Mouse (Mus musculus) lung, postnatal 0 days (tissue): ENCODE results near the gene Adamtsl3. TPM values are rescaled to one million over a fixed set of nuclear protein-coding genes. Genes with fewer than 3 reads are reported as not detected.
"Not testable (repeated sequence)": the region's sequence is repeated elsewhere in the genome, so short reads cannot be mapped to it uniquely, and the experiment has no call there.

Source experiments
- ATAC-seq: fragments of 200-750 bp; cut with Nextera tagmentation; 2 replicates; pipeline ENCODE4 v1.8.0; 2017; ENCODE audit warnings: moderate library complexity
- DNase-seq: peaks from one replicate; pipeline ENCODE4 v3.0.0-alpha.2; 2016; ENCODE audit warnings: low spot score
- H3K27ac ChIP-seq: fragments of 300-500 bp; sonication (generic); 2 replicates; pipeline ENCODE4 v1.5.1; 2014; ENCODE audit warnings: antibody characterized with exemption, mild to moderate bottlenecking, low read length, mixed read lengths
- H3K27me3 ChIP-seq: fragments of 300-500 bp; sonication (generic); replicated peaks from 2 replicates; pipeline ENCODE4 v1.6.1; 2014; ENCODE audit warnings: low read length, mixed read lengths; ENCODE audit not compliant: insufficient read depth
- H3K36me3 ChIP-seq: fragments of 300-500 bp; sonication (generic); 2 replicates; pipeline ENCODE4 v1.6.1; 2014; ENCODE audit warnings: low read length, mixed read lengths; ENCODE audit not compliant: insufficient read depth
- H3K4me1 ChIP-seq: fragments of 300-500 bp; sonication (generic); 2 replicates; pipeline ENCODE4 v1.6.1; 2014; ENCODE audit warnings: antibody characterized with exemption, low read depth, low read length, mixed read lengths; ENCODE audit not compliant: insufficient read depth
- H3K4me2 ChIP-seq: fragments of 300-500 bp; sonication (generic); replicated peaks from 2 replicates; pipeline ENCODE4 v1.6.1; 2014; ENCODE audit warnings: low read depth, mild to moderate bottlenecking, low read length, moderate library complexity, mixed read lengths
- H3K4me3 ChIP-seq: fragments of 300-500 bp; sonication (generic); 2 replicates; pipeline ENCODE4 v1.5.1; 2014; ENCODE audit warnings: low read depth, low read length
- H3K9ac ChIP-seq: fragments of 300-500 bp; sonication (generic); replicated peaks from 2 replicates; pipeline ENCODE4 v1.6.1; 2014; ENCODE audit warnings: low read depth, mild to moderate bottlenecking
- H3K9me3 ChIP-seq: fragments of 300-500 bp; sonication (generic); 2 replicates; pipeline ENCODE4 v1.6.1; 2016; ENCODE audit warnings: low read length, mixed read lengths
- CTCF ChIP-seq: IDR thresholded peaks from 2 replicates; pipeline ENCODE4 v1.5.1; 2016; ENCODE audit warnings: antibody characterized with exemption, mild to moderate bottlenecking
- EP300 ChIP-seq: IDR thresholded peaks from 2 replicates; pipeline ENCODE4 v1.6.1; 2016; ENCODE audit warnings: antibody characterized with exemption, mild to moderate bottlenecking, control low read depth
- WGBS: fragments of 180-500 bp; shearing (Covaris S2); extraction: QIAGEN DNeasy Blood & Tissue Kit; methylation state at CpG from one replicate; pipeline ENCODE4 v1.1.7; 2014; 5-methylcytosine and 5-hydroxymethylcytosine counted together
- polyA plus RNA-seq: library from polyadenylated mRNA; unstranded; fragments of >200 nt; fragmentation: Nextera tagmentation; extraction: Ambion mirVana; gene quantifications from 2 replicates; pipeline ENCODE4 v1.2.1, GENCODE M21; 2015

Adamtsl3 gene
- polyA plus RNA-seq, 1 experiment from 2014 or later = 2.4 TPM

GRCm38 (mm10) chr7:82396869-82397268 lies 61.4 kb downstream of the Adamtsl3 start:
- H3K27ac ChIP-seq = no peak overlapping the region
- no peaks in the 10 kb centered on the region for H3K27me3 ChIP-seq
- TF ChIP-seq EP300 (no peak), CTCF (no peak)
- no peaks in the 10 kb centered on the region for H3K4me1 ChIP-seq
- WGBS = 44% methylated on average over 4 of the region's 5 CpGs
- no peaks in the 10 kb centered on the region for H3K9me3 ChIP-seq
- no peak for DNase-seq
- no peak overlapping the region for H3K4me3 ChIP-seq
- H3K4me2 ChIP-seq = no peak overlapping the region
- no peak overlapping the region for H3K9ac ChIP-seq
- H3K36me3 ChIP-seq = no peaks in the 10 kb centered on the region
- ATAC-seq = no peak

- Histone ChIP-seq H3K4me3 (no peak overlapping the region), H3K4me1 (no peaks in the 10 kb centered on the region), H3K9ac (no peak overlapping the region), H3K27ac (no peak overlapping the region), H3K36me3 (no peaks in the 10 kb centered on the region), H3K4me2 (no peak overlapping the region), H3K9me3 (no peaks in the 10 kb centered on the region), H3K27me3 (no peaks in the 10 kb centered on the region)
- ATAC-seq (no peak), DNase-seq (no peak)
- TF ChIP-seq CTCF = no peak
- TF ChIP-seq EP300 = no peak
- 68% methylated on average over 8 of the region's 8 CpGs for WGBS
Measured at GRCm38 (mm10) chr7:82397632-82398031, 62.1 kb downstream of the Adamtsl3 start.

DNA sequence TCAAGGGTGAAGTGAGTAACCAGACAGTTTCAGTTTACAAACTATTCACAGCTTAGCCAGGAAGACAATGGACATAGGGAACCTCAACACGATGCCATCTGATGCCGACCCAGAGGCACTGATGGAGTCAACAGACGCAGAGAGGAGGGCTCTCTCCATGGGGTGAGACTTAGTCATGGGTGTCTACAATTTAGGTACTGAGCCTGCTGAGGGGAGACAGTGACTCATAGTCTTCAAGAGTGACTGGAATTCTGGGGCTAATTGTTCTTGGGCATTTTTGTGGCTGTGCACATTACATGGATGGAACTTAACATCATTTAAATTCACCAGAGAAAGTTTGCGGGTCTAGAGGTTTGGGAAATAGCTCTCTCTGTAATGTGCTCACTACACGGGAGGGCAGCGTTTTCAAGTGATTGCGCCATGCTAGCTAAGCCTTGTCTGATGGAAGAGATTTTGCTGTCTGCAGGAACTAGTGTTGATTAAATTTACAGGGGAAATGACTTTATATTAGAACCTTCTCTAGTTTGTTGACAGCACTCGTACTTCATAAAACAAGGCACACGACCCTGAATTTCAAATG lies 70.1 kb downstream of the Adamtsl3 start:
- DNase-seq (no peak), ATAC-seq (no peak)
- Histone ChIP-seq H3K4me3 (no peak overlapping the region), H3K9me3 (no peaks in the 10 kb centered on the region), H3K9ac (no peak overlapping the region), H3K4me2 (no peak overlapping the region), H3K27me3 (no peaks in the 10 kb centered on the region), H3K36me3 (no peaks in the 10 kb centered on the region), H3K4me1 (no peaks in the 10 kb centered on the region), H3K27ac (no peak overlapping the region)
- WGBS = 68% methylated on average over 9 of the region's 9 CpGs
- no peak for TF ChIP-seq EP300
- no peak for TF ChIP-seq CTCF

DNA sequence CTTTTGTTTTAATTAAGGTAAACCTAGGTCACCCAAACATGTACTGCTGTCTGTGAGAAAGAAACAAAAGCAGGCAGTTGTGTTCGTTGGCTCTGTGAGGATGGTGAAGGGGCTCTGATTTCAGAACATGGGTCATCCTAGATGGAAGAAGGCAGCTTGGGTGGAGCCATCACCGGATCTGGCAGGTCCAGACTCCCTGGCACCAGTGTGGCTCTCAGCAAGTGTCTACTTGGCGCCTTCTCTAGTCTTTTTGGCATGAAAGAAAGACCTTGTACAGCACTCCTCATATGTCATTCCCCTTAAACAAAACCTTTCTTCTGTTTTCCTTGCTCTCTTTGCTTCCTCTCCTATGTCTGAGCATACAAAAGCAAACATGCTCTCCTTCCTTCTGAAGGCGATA lies 75.5 kb downstream of the Adamtsl3 start:
- ATAC-seq (no peak), DNase-seq (no peak)

DNA sequence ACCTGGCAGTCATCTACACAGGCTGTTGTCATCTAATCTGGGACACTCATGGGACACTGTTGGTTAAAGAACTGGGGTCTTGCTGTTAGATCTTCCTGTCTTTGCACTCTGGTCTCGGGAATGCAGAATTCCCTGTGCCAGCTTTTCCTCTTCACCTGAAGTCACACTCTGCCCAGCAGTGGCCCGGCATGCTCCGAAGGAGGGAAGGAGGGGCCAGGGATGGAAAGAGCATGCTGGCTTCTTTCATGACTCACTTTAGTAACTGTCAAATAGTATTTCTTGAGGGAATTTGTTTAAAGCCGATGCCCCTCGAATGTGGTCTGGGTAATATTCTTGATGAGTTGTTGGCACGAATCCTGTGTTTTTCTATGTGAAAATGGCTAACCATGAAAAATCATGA lies 81.2 kb downstream of the Adamtsl3 start:
- Histone ChIP-seq H3K9ac (no peak overlapping the region), H3K9me3 (no peaks in the 10 kb centered on the region), H3K36me3 (no peaks in the 10 kb centered on the region), H3K27ac (no peak overlapping the region), H3K4me1 (no peaks in the 10 kb centered on the region), H3K4me2 (no peak overlapping the region), H3K4me3 (no peak overlapping the region), H3K27me3 (no peaks in the 10 kb centered on the region)
- DNase-seq (no peak), ATAC-seq (peak; percentile 53; the same call in 1 of the 2 replicates)
- TF ChIP-seq CTCF (no peak), EP300 (no peak)
- 47% methylated on average over 6 of the region's 6 CpGs for WGBS

More for the DNA sequence above, 75.5 kb downstream of the Adamtsl3 start:
- Histone ChIP-seq H3K36me3 (no peaks in the 10 kb centered on the region), H3K9ac (no peak overlapping the region), H3K27me3 (no peaks in the 10 kb centered on the region), H3K4me1 (no peaks in the 10 kb centered on the region), H3K4me2 (no peak overlapping the region), H3K9me3 (no peaks in the 10 kb centered on the region), H3K4me3 (no peak overlapping the region), H3K27ac (no peak overlapping the region)
- TF ChIP-seq CTCF (no peak), EP300 (no peak)
- WGBS = 33% methylated on average over 4 of the region's 4 CpGs

- peak; percentile 55; the same call in 1 of the 2 replicates for ATAC-seq
Measured at GRCm38 (mm10) chr7:82417053-82417452, 81.6 kb downstream of the Adamtsl3 start.

DNA sequence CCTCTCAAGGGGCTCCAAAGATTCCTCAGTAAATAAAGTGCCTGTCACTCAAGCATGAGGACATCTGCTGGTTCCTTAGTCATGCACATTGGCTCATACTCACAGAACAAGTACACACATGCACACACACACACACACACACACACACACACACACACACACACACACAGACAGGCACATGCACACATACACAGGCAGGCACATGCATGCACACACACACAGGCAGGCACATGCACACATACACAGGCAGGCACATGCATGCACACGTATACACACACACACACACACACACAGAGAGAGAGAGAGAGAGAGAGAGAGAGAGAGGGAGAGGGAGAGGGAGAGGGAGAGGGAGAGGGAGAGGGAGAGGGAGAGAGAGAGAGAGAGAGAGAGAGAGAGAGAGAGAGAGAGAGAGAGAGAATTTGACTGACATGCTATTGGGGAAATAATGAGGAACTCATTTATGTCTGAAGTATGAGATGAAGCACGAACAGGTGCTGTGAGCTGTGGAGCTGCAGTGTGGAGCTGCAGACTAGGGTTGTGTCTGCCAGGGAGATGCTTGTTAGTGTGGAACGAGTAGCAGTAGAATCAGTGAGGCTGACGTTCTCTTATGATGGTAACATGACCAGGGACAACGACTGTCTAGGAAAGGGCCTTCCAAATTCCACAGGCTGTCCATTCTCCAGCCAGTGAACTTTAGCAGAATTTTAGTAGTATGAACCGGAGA lies 85.0 kb downstream of the Adamtsl3 start:
- DNase-seq, H3K9me3 ChIP-seq, H3K4me1 ChIP-seq, H3K4me2 ChIP-seq, H3K9ac ChIP-seq, H3K36me3 ChIP-seq, ATAC-seq, H3K27ac ChIP-seq, H3K27me3 ChIP-seq, H3K4me3 ChIP-seq: not testable (repeated sequence)
- WGBS = 61% methylated on average over 6 of the region's 6 CpGs

More at GRCm38 (mm10) chr7:82417053-82417452, 81.6 kb downstream of the Adamtsl3 start:
- H3K4me3 ChIP-seq = no peak overlapping the region
- TF ChIP-seq EP300 (peak; percentile 82), CTCF (no peak)
- H3K4me2 ChIP-seq = no peak overlapping the region
- H3K36me3 ChIP-seq = no peaks in the 10 kb centered on the region
- H3K4me1 ChIP-seq = no peaks in the 10 kb centered on the region
- 65% methylated on average over 4 of the region's 4 CpGs for WGBS
- DNase-seq = peak; percentile 32
- no peak overlapping the region for H3K9ac ChIP-seq
- H3K9me3 ChIP-seq = no peaks in the 10 kb centered on the region
- H3K27ac ChIP-seq = no peak overlapping the region
- no peaks in the 10 kb centered on the region for H3K27me3 ChIP-seq
